Mouse (Mus musculus): ENCODE data around the gene Lsg1. TPM values are rescaled to one million over a fixed set of nuclear protein-coding genes. Genes with fewer than 3 reads are reported as not detected.

Gene Lsg1
- polyA plus RNA-seq, 1 experiment from 2014 or later: 69.7 TPM

- no peak overlapping the region for H3K9ac ChIP-seq
- no peaks in the 10 kb centered on the region for H3K27me3 ChIP-seq
- no peak overlapping the region for H3K27ac ChIP-seq
- ATAC-seq: no peak
- 90% methylated on average over 4 of the region's 4 CpGs for WGBS
- H3K9me3 ChIP-seq (replicated peaks): no peaks in the 10 kb centered on the region
- no peak overlapping the region for H3K4me3 ChIP-seq
- no peaks in the 10 kb centered on the region for H3K4me1 ChIP-seq
- peaks cover 95% of the 10 kb centered on the region for H3K36me3 ChIP-seq (ENCODE audit: poor library complexity, severe bottlenecking)
- no peak overlapping the region for H3K4me2 ChIP-seq
Measured at GRCm38 (mm10) chr16:30570173-30570572, 17.2 kb downstream of the Lsg1 start.

- WGBS: 91% methylated on average over 6 of the region's 6 CpGs
- H3K36me3 ChIP-seq (ENCODE audit: poor library complexity, severe bottlenecking): peaks cover 98% of the 10 kb centered on the region
- no peak for ATAC-seq
Measured at GRCm38 (mm10) chr16:30565631-30566030, 21.8 kb downstream of the Lsg1 start.

GRCm38 (mm10) chr16:30560601-30561000, 26.8 kb downstream of the Lsg1 start:
- Histone ChIP-seq H3K4me3 (no peak overlapping the region), H3K4me1 (no peaks in the 10 kb centered on the region), H3K36me3 (ENCODE audit: poor library complexity, severe bottlenecking) (peaks cover 98% of the 10 kb centered on the region), H3K4me2 (no peak overlapping the region), H3K9ac (no peak overlapping the region), H3K27ac (no peak overlapping the region), H3K27me3 (no peaks in the 10 kb centered on the region), H3K9me3 (replicated peaks) (peaks cover 15% of the 10 kb centered on the region)
- ATAC-seq: no peak
- 91% methylated on average over 4 of the region's 4 CpGs for WGBS

More at GRCm38 (mm10) chr16:30565631-30566030, 21.8 kb downstream of the Lsg1 start:
- no peaks in the 10 kb centered on the region for H3K27me3 ChIP-seq
- H3K4me2 ChIP-seq: no peak overlapping the region
- no peak overlapping the region for H3K27ac ChIP-seq
- no peaks in the 10 kb centered on the region for H3K4me1 ChIP-seq
- H3K9me3 ChIP-seq (replicated peaks): no peaks in the 10 kb centered on the region
- no peak overlapping the region for H3K4me3 ChIP-seq
- no peak overlapping the region for H3K9ac ChIP-seq

- Histone ChIP-seq H3K36me3 (ENCODE audit: poor library complexity, severe bottlenecking) (peaks cover 93% of the 10 kb centered on the region), H3K4me2 (no peak overlapping the region), H3K4me1 (no peaks in the 10 kb centered on the region), H3K4me3 (no peak overlapping the region), H3K27ac (no peak overlapping the region), H3K9me3 (replicated peaks) (peaks cover 27% of the 10 kb centered on the region), H3K27me3 (no peaks in the 10 kb centered on the region), H3K9ac (no peak overlapping the region)
- ATAC-seq: no peak
- WGBS: 93% methylated on average over 5 of the region's 5 CpGs
Measured at GRCm38 (mm10) chr16:30559312-30559992, 27.9 kb downstream of the Lsg1 start.

- H3K4me3 ChIP-seq: no peak overlapping the region
- WGBS: 96% methylated on average over 8 of the region's 8 CpGs
- no peaks in the 10 kb centered on the region for H3K27me3 ChIP-seq
- no peak overlapping the region for H3K4me2 ChIP-seq
- ATAC-seq: no peak
- H3K9me3 ChIP-seq (replicated peaks): peaks cover 27% of the 10 kb centered on the region
- H3K27ac ChIP-seq: no peak overlapping the region
- H3K9ac ChIP-seq: no peak overlapping the region
- peaks cover 40% of the 10 kb centered on the region for H3K36me3 ChIP-seq (ENCODE audit: poor library complexity, severe bottlenecking)
- H3K4me1 ChIP-seq: peaks cover 20% of the 10 kb centered on the region
Measured at GRCm38 (mm10) chr16:30554109-30554508, 33.3 kb downstream of the Lsg1 start.

- WGBS: 16% methylated on average over 11 of the region's 11 CpGs
- peak; percentile 31 for ATAC-seq
- Histone ChIP-seq H3K9me3 (replicated peaks) (peaks cover 27% of the 10 kb centered on the region), H3K27ac (peak overlapping the region; percentile 75), H3K4me2 (peak overlapping the region; percentile 9; the same call in 1 of the 2 replicates), H3K36me3 (ENCODE audit: poor library complexity, severe bottlenecking) (peaks cover 26% of the 10 kb centered on the region), H3K9ac (peak overlapping the region; percentile 36), H3K27me3 (no peaks in the 10 kb centered on the region), H3K4me1 (peaks cover 34% of the 10 kb centered on the region), H3K4me3 (no peak overlapping the region)
Measured at GRCm38 (mm10) chr16:30552621-30553338, 34.6 kb downstream of the Lsg1 start.

GRCm38 (mm10) chr16:30550748-30551192, 36.6 kb downstream of the Lsg1 start, which contains the start of gene Tmem44:
Tmem44 (minus strand) TSS chr16:30550842.
- peak; percentile 68 for ATAC-seq

GRCm38 (mm10) chr16:30549966-30550747, 37.2 kb downstream of the Lsg1 start:
- peaks cover 24% of the 10 kb centered on the region for H3K36me3 ChIP-seq (ENCODE audit: poor library complexity, severe bottlenecking)
- H3K4me2 ChIP-seq: peak overlapping the region; percentile 58
- peak overlapping the region; percentile 55 for H3K4me3 ChIP-seq
- H3K9ac ChIP-seq: peak overlapping the region; percentile 79
- H3K27ac ChIP-seq: peak overlapping the region; percentile 72
- under 1% methylated on average over 61 of the region's 63 CpGs for WGBS
- H3K4me1 ChIP-seq: peaks cover 35% of the 10 kb centered on the region
- peaks cover 7% of the 10 kb centered on the region for H3K9me3 ChIP-seq (replicated peaks)
- ATAC-seq: peak; percentile 92
- no peaks in the 10 kb centered on the region for H3K27me3 ChIP-seq

More at GRCm38 (mm10) chr16:30550748-30551192, 36.6 kb downstream of the Lsg1 start, which contains the start of gene Tmem44:
- H3K4me1 ChIP-seq: peaks cover 35% of the 10 kb centered on the region
- H3K4me3 ChIP-seq: peak within 1 kb of the TSS; percentile 55
- peak within 1 kb of the TSS; percentile 79 for H3K9ac ChIP-seq
- no peaks in the 10 kb centered on the region for H3K27me3 ChIP-seq
- peaks cover 13% of the 10 kb centered on the region for H3K9me3 ChIP-seq (replicated peaks)
- H3K27ac ChIP-seq: peak within 1 kb of the TSS; percentile 72
- 8% methylated on average over 14 of the region's 14 CpGs for WGBS
- H3K4me2 ChIP-seq: peak within 1 kb of the TSS; percentile 58
- peaks cover 23% of the 10 kb centered on the region for H3K36me3 ChIP-seq (ENCODE audit: poor library complexity, severe bottlenecking)

GRCm38 (mm10) chr16:30549516-30549915, 37.9 kb downstream of the Lsg1 start:
- peak overlapping the region; percentile 58 for H3K4me2 ChIP-seq
- no peaks in the 10 kb centered on the region for H3K27me3 ChIP-seq
- H3K27ac ChIP-seq: no peak overlapping the region
- H3K4me3 ChIP-seq: peak overlapping the region; percentile 55
- 0 out of 2 replicates have a peak, but pooled peaks cover under 1% of the 10 kb centered on the region for H3K9me3 ChIP-seq (replicated peaks)
- ATAC-seq: no peak
- H3K4me1 ChIP-seq: peaks cover 35% of the 10 kb centered on the region
- H3K9ac ChIP-seq: peak overlapping the region; percentile 79
- peaks cover 28% of the 10 kb centered on the region for H3K36me3 ChIP-seq (ENCODE audit: poor library complexity, severe bottlenecking)
- WGBS: 83% methylated on average over 7 of the region's 7 CpGs

- 88% methylated on average over 5 of the region's 5 CpGs for WGBS
- Histone ChIP-seq H3K9me3 (replicated peaks) (no peaks in the 10 kb centered on the region), H3K4me1 (peaks cover 34% of the 10 kb centered on the region), H3K36me3 (ENCODE audit: poor library complexity, severe bottlenecking) (peaks cover 37% of the 10 kb centered on the region), H3K27ac (no peak overlapping the region), H3K4me2 (peak overlapping the region; percentile 58), H3K9ac (no peak overlapping the region), H3K27me3 (no peaks in the 10 kb centered on the region), H3K4me3 (no peak overlapping the region; the same call in 1 of the 2 replicates)
- ATAC-seq: no peak
Measured at GRCm38 (mm10) chr16:30548291-30548690, 39.1 kb downstream of the Lsg1 start.

- Histone ChIP-seq H3K4me1 (peaks cover 20% of the 10 kb centered on the region), H3K4me3 (no peak overlapping the region), H3K9ac (no peak overlapping the region), H3K4me2 (no peak overlapping the region), H3K9me3 (replicated peaks) (no peaks in the 10 kb centered on the region), H3K27ac (no peak overlapping the region), H3K27me3 (no peaks in the 10 kb centered on the region), H3K36me3 (ENCODE audit: poor library complexity, severe bottlenecking) (peaks cover 63% of the 10 kb centered on the region)
- ATAC-seq: no peak
- 91% methylated on average over 4 of the region's 4 CpGs for WGBS
Measured at GRCm38 (mm10) chr16:30544693-30545092, 42.7 kb downstream of the Lsg1 start.

Measured in forebrain, embryonic 13.5 days (tissue).